Mouse (Mus musculus) v-Abl transformed pro-B cells (cell line): ENCODE measurements around the gene D630039A03Rik.

ENCODE experiments used
- in situ Hi-C, 2 experiments: fragments of 400-800 bp; cut with MboI; formaldehyde crosslinking; loops; one replicate each; pipeline ENCODE4 v1.15.1; 2025; ENCODE audit not compliant: unreplicated experiment in 2 of 2

The D630039A03Rik gene

DNA sequence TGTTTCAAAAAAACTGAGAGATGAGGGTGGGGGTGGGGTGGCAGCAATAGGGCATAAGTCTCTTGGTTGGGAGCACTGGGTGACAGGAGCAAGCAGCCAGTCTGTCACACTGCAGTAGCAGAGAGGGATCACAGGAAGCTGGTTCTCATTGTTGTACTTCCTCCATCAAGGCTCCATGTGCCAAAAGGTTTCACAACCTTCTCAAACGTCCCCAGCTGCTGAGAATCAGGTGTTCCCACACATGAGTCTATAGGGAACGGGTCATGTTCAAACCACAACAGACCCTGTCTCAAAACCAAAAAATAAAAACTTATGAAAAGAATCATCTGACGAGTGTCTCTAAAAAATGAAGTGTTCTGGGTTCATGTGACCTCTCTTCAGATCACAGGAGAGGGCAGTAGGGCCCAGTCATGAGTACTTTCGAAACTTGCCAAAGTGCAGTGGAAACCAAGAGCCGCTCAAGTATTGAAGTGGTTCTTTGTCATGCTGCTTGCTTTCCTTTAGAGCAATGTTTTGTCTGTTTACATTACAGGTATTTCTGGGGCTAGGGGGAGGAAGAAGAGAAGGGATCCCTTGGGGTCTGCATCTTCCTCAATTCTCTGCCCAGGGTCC is 14.6 kb upstream of the D630039A03Rik start:
- in situ Hi-C loops = loop anchor here in 1 of 2 experiments (10.0 kb wide), 1 partner anchor 144 kb away; no protein-coding TSS in a partner anchor

- in situ Hi-C loops = no loop called here
Observed at GRCm38 (mm10) chr4:57927464-57928205, 11.5 kb upstream of the D630039A03Rik start.

DNA sequence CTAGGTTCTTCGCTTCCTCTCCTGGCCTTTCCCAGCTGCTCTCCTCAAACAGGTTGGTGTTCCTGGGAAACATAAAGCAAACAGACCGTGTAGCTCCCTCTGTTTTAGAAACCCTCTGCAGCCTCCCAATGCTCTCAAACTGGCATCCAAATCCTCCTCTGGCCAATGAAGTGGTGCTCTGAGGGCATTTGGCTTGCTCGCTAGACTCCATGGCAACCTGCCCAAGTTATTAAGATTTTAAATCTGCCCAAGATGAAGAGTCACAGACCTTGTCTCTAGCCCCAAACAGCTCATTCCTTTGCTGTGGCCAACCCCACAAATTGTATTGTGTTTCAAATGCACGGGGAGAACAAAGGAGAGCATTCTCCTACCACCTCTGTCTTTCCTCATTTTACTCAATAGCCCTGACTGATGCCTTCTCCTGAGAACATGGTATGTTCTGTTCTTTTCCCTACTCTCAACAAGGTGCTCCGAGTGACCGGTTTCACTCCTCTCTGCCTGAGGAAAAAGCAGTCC is 8.5 kb upstream of the D630039A03Rik start:
- in situ Hi-C loops = loop anchor here (25.0 kb wide), 2 partner anchors 813 to 1063 kb away; partner anchors contain the start of genes Dnajc25 (in 1 of the 2) and Ptgr1 (in 1 of the 2)

- in situ Hi-C loops = loop anchor here (25.0 kb wide), 2 partner anchors 815 to 1065 kb away; partner anchors contain the start of genes Dnajc25 (in 1 of the 2) and Ptgr1 (in 1 of the 2)
Observed at GRCm38 (mm10) chr4:57922171-57922570, 6.1 kb upstream of the D630039A03Rik start.

GRCm38 (mm10) chr4:57920522-57920921 is 4.4 kb upstream of the D630039A03Rik start:
- in situ Hi-C loops = loop anchor here (25.0 kb wide), 2 partner anchors 817 to 1067 kb away; partner anchors contain the start of genes Dnajc25 (in 1 of the 2) and Ptgr1 (in 1 of the 2)

- in situ Hi-C loops = loop anchor here (5.0 to 25.0 kb wide), 3 partner anchors 158 to 1068 kb away; partner anchors contain the start of genes Dnajc25 (in 1 of the 2) and Ptgr1 (in 1 of the 2)
Observed at GRCm38 (mm10) chr4:57919494-57920423, 3.7 kb upstream of the D630039A03Rik start.

GRCm38 (mm10) chr4:57916711-57917110 is 614 bp upstream of the D630039A03Rik start:
- in situ Hi-C loops = loop anchor here (5.0 to 25.0 kb wide), 3 partner anchors 161 to 1071 kb away; partner anchors contain the start of genes Dnajc25 (in 1 of the 2) and Ptgr1 (in 1 of the 2)

- in situ Hi-C loops = loop anchor here (5.0 to 25.0 kb wide), 3 partner anchors 162 to 1072 kb away; partner anchors contain the start of genes Dnajc25 (in 1 of the 2) and Ptgr1 (in 1 of the 2)
Observed at GRCm38 (mm10) chr4:57915216-57915965, 706 bp downstream of the D630039A03Rik start.

DNA sequence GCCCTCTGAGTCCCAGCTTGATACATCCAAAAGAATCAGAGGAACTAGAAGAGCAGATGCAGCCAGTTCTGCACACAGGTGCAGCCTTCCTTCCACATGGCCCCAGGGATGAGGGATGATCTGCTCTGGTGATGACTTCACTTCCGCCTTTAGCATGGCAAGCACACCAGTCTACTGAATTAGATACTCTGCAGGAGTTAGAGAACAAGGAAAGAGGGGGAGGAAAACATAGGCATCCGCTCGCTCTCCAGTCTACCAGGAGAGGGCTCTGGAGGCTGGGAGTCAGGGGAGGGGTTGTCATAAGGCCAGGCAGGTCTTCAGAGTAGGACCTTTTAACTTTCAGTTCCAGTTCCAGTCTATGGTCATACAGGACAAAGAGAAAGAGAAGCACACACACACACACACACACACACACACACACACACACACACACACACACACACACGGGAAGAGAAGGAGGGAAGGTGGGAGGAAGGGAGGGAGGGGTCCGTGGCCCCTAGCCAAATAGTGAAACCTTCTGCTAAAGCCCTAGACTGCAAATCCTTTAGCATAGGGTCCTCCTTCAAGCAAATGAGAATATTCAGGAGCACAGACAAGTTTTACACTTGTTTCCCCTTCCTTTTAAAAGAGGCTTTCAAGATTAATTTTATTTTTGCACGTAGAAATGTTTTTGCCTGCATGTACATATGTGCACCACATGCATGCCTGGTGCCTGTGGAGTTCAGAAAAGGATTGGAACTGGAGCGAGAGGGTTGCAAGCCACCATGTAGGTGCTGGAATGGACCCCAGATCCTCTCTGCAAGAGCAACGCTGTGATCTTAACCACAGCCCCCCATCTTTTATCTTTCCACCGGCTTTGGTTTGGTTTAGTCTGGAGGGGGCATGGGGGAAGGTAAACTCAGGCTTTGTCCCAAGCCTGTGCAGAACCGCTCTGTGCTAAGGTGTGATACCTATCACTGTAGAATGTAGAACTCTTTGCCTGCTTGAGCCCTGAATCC is 1.6 kb downstream of the D630039A03Rik start:
- in situ Hi-C loops = loop anchor here (5.0 to 25.0 kb wide), 3 partner anchors 163 to 1073 kb away; partner anchors contain the start of genes Dnajc25 (in 1 of the 2) and Ptgr1 (in 1 of the 2)

DNA sequence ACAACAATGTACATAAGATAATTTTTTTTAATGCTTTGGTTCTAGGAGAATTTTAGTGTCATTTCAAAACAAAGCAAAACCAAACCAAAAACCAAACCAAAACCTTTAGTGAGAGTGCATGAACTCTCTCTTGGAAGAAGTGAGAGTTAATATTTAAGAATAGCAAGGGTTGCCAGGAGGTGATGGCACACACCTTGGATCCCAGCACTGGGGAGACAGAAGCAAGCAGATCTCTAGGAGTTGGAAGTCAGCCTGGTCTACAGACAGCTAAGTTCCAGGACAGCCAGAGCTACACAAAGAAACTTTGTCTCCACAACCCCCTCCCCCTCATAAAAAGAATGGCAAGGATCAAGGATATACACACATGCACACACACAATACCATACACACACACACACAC is 3.1 kb downstream of the D630039A03Rik start:
- in situ Hi-C loops = loop anchor here (25.0 kb wide), 2 partner anchors 824 to 1074 kb away; partner anchors contain the start of genes Dnajc25 (in 1 of the 2) and Ptgr1 (in 1 of the 2)

- in situ Hi-C loops = loop anchor here (10.0 to 25.0 kb wide), 4 partner anchors 346 to 1078 kb away; partner anchors contain the start of genes Dnajc25 (in 1 of the 2) and Ptgr1 (in 1 of the 2)
Observed at GRCm38 (mm10) chr4:57908860-57909259, 7.2 kb downstream of the D630039A03Rik start.

GRCm38 (mm10) chr4:57906708-57907107 is 9.4 kb downstream of the D630039A03Rik start:
- in situ Hi-C loops = loop anchor here (10.0 to 25.0 kb wide), 4 partner anchors 348 to 1081 kb away; partner anchors contain the start of genes Dnajc25 (in 1 of the 2) and Ptgr1 (in 1 of the 2)

DNA sequence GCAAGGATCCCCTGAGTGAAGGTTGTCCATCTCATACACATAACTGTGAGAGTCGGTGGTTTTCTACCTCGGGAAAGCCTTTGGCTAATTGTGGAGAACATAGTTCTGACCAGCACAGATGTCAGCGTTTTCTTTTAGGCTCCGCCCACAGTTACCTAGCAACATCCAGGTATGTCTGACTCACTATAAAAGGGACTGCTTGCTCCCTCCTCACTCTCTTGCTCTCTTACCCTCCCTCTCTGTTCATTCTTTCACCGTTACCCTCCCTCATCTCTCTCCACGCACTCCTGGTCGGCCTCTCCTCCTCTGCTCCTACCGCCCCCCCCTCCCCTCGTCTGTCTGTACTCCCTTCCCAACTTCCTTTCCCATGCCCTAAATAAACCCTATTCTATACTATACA is 11.5 kb downstream of the D630039A03Rik start:
- in situ Hi-C loops = loop anchor here (5.0 to 25.0 kb wide), 5 partner anchors 178 to 1083 kb away; partner anchors contain the start of genes Dnajc25 (in 1 of the 2) and Ptgr1 (in 1 of the 2)

DNA sequence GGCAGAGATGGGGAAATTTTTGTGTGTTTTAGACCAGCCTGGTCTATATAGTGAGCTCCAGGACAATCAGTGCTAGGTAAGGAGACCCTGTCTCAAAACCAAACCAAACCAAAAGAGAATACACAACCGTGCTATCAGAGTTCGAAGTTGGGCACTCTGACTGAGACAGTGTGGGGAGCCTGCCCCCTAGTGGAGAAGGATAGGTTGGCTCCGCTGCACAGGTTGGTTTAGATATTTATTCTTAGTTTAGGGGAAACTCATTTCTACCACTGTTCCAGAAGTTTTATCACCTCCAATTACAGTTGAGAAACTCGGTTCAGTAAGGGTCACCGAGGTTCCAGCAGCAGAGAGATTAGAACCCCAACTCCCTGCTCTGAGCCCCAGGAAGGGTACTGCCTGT is 11.9 kb downstream of the D630039A03Rik start:
- in situ Hi-C loops = loop anchor here (5.0 to 25.0 kb wide), 5 partner anchors 178 to 1083 kb away; partner anchors contain the start of genes Dnajc25 (in 1 of the 2) and Ptgr1 (in 1 of the 2)

- in situ Hi-C loops = loop anchor here (5.0 to 25.0 kb wide), 5 partner anchors 180 to 1085 kb away; partner anchors contain the start of genes Dnajc25 (in 1 of the 2) and Ptgr1 (in 1 of the 2)
Observed at GRCm38 (mm10) chr4:57902619-57903018, 13.5 kb downstream of the D630039A03Rik start.

GRCm38 (mm10) chr4:57901210-57901609 is 14.9 kb downstream of the D630039A03Rik start:
- in situ Hi-C loops = loop anchor here (5.0 to 25.0 kb wide), 5 partner anchors 181 to 1086 kb away; partner anchors contain the start of genes Dnajc25 (in 1 of the 2) and Ptgr1 (in 1 of the 2)

DNA sequence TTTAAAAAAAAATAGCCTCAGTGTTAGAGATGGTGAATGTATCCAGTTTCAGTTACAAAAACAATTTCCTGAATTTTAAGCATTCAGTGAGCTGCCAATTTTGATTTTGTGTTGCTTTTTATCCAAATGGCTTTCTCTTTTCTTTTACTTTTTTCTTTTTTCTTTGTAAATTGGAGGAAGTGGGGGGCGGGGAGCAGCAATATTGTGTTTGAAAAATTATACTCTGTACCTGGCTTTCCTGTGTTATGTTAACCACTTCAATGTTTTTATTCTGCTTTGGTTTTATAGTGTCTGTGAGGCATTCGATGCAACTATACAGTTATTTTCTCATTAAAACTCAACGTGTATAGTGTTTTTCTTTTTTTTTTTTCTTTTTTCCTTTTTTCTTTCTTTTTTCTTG is 19.5 kb downstream of the D630039A03Rik start:
- in situ Hi-C loops = no loop called here
